Mouse (Mus musculus): ENCODE measurements at regions not wholly inside any gene's neighbourhood (a gene's known extent, or its start where the extent isn't known, plus 50 kb on each side); places are given as distances from the start of the nearest gene placed in this dataset.

- peak in 1 of 2 experiments; percentile 4 for DNase-seq (ENCODE audit: low spot score in 2 of 2)
These were observed 5132.6 kb downstream of the 9330182O14Rik start for GRCm38 (mm10) chr15:45266620-45267263.

GRCm38 (mm10) chr15:45273677-45274076 lies 5139.5 kb downstream of the 9330182O14Rik start:
- no peak for DNase-seq (ENCODE audit: low spot score in 2 of 2)

GRCm38 (mm10) chr15:45321628-45322027 lies 5187.5 kb downstream of the 9330182O14Rik start:
- no peak for DNase-seq (ENCODE audit: low spot score in 2 of 2)

DNA sequence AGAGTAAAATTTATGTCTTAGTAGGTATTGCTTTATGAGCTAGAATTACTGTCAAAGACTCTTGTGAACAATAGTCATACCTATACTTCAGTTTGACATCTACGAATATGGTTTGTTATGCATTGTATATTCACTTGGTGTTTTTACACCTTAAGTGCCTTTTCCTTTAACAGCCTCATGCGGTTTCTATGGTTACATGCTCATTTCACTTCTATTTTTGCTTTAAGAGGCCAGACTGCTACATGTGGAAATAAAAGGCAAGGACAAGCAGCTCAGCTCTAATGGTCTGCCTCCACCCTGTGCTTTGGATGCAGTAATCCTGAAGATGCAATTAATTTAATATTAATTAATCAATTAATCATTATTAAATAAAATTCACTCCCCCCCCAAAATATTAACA lies 5216.3 kb downstream of the 9330182O14Rik start:
- no peak for DNase-seq (ENCODE audit: low spot score in 2 of 2)
